Mouse (Mus musculus) heart, adult 9 months (tissue): ENCODE measurements around the gene Akip1.

Experiments used
- DNase-seq, 2 experiments: peaks; one replicate each; pipeline ENCODE4 v3.0.0; 2022; ENCODE audit warnings: low spot score in 2 of 2

Gene Akip1

GRCm38 (mm10) chr7:109707023-109707785 lies 3.7 kb downstream of the Akip1 start:
- peak in 1 of 2 experiments; percentile 42 for DNase-seq

- DNase-seq, result peak; percentile 77 to 84
Observed at GRCm38 (mm10) chr7:109708961-109709382, 5.5 kb downstream of the Akip1 start.

- no peak for DNase-seq
Observed at GRCm38 (mm10) chr7:109710069-109710468, 6.6 kb downstream of the Akip1 start.

GRCm38 (mm10) chr7:109712198-109712597 lies 8.7 kb downstream of the Akip1 start:
- DNase-seq, result no peak

GRCm38 (mm10) chr7:109713434-109713982 lies 10.0 kb downstream of the Akip1 start:
- no peak for DNase-seq

GRCm38 (mm10) chr7:109719286-109719685 lies 15.8 kb downstream of the Akip1 start:
- no peak for DNase-seq

GRCm38 (mm10) chr7:109722618-109723017 lies 19.1 kb downstream of the Akip1 start:
- no peak for DNase-seq

- DNase-seq, result no peak
Observed at GRCm38 (mm10) chr7:109723114-109723513, 19.6 kb downstream of the Akip1 start.

GRCm38 (mm10) chr7:109723697-109724096 lies 20.2 kb downstream of the Akip1 start, which contains the start of gene BC051019:
Gene BC051019 (minus strand): TSS chr7:109723850.
- DNase-seq, result no peak

GRCm38 (mm10) chr7:109731626-109732025 lies 28.1 kb downstream of the Akip1 start, which contains the start of gene Ascl3:
Gene Ascl3 (minus strand): TSS chr7:109731726.
- no peak for DNase-seq

- DNase-seq, result no peak
Observed at GRCm38 (mm10) chr7:109734806-109735205, 31.3 kb downstream of the Akip1 start.

GRCm38 (mm10) chr7:109739822-109740370 lies 36.4 kb downstream of the Akip1 start:
- no peak for DNase-seq

GRCm38 (mm10) chr7:109741060-109741459 lies 37.6 kb downstream of the Akip1 start:
- no peak for DNase-seq

GRCm38 (mm10) chr7:109741703-109742102 lies 38.2 kb downstream of the Akip1 start:
- no peak for DNase-seq

GRCm38 (mm10) chr7:109747747-109748146 lies 44.3 kb downstream of the Akip1 start:
- DNase-seq, result no peak

- no peak for DNase-seq
Observed at GRCm38 (mm10) chr7:109751427-109752007, 48.0 kb downstream of the Akip1 start.

GRCm38 (mm10) chr7:109752008-109752925 lies 48.8 kb downstream of the Akip1 start, which contains the start of gene Tmem9b:
Gene Tmem9b (minus strand): TSS chr7:109752875.
- DNase-seq, result peak; percentile 86 to 89

- no peak for DNase-seq
Observed at GRCm38 (mm10) chr7:109754034-109754433, 50.5 kb downstream of the Akip1 start.

GRCm38 (mm10) chr7:109756291-109756690 lies 52.8 kb downstream of the Akip1 start:
- no peak for DNase-seq
